Mouse (Mus musculus) monocyte, adult 5-6 weeks (primary cell): ENCODE data around the gene Slc41a1. TPM values are rescaled to one million over a fixed set of nuclear protein-coding genes. Genes with fewer than 3 reads are reported as not detected.

Experiments
- ATAC-seq: fragments of 153-309, 156-312 bp; replicated peaks from 2 replicates; pipeline ENCODE4 v1.8.0; 2017; ENCODE audit warnings: mild to moderate bottlenecking; ENCODE audit not compliant: low TSS enrichment, insufficient number of reproducible peaks, severe bottlenecking, poor library complexity, low FRiP score
- total RNA-seq: library from RNA; stranded (forward); fragments of 200-1000, 200-491, 200-594 nt; gene quantifications from 3 replicates; pipeline ENCODE4 v1.2.3, GENCODE M21; 2017

Gene Slc41a1
- total RNA-seq, 1 experiment from 2014 or later, result 11.8 TPM

GRCm38 (mm10) chr1:131867093-131867945 is 40.0 kb downstream of the Slc41a1 start, which contains the start of gene Rab29:
Gene Rab29 (plus strand): TSS chr1:131867224.
- ATAC-seq, result peak; percentile 95

GRCm38 (mm10) chr1:131867946-131868290 is 40.6 kb downstream of the Slc41a1 start:
- peak; percentile 15; the same call in 1 of the 2 replicates for ATAC-seq

- ATAC-seq, result no peak
Observed at GRCm38 (mm10) chr1:131869561-131869960, 42.3 kb downstream of the Slc41a1 start.

GRCm38 (mm10) chr1:131872856-131873255 is 45.6 kb downstream of the Slc41a1 start:
- no peak for ATAC-seq

- ATAC-seq, result no peak
Observed at GRCm38 (mm10) chr1:131879816-131880215, 52.5 kb downstream of the Slc41a1 start.

GRCm38 (mm10) chr1:131882787-131883186 is 55.5 kb downstream of the Slc41a1 start:
- peak; percentile 53; the same call in 1 of the 2 replicates for ATAC-seq

GRCm38 (mm10) chr1:131886173-131886572 is 58.9 kb downstream of the Slc41a1 start:
- ATAC-seq, result no peak

GRCm38 (mm10) chr1:131886641-131887040 is 59.3 kb downstream of the Slc41a1 start:
- ATAC-seq, result no peak

GRCm38 (mm10) chr1:131890043-131890658 is 62.9 kb downstream of the Slc41a1 start:
- peak; percentile 59 for ATAC-seq

- no peak for ATAC-seq
Observed at GRCm38 (mm10) chr1:131891436-131891835, 64.1 kb downstream of the Slc41a1 start.

Other genes starting within 250 kb of the Slc41a1 start
- gene Avpr1b, start 228.3 kb upstream of the Slc41a1 start, total RNA-seq, result not detected in 3 replicates
- 11.9 to 16.7 TPM (median 13.9 TPM) in 3 replicates for gene Ctse, start 189.2 kb upstream of the Slc41a1 start, total RNA-seq
- 1.4 to 3.7 TPM (median 2.3 TPM) in 3 replicates for gene Rab7b, start 138.8 kb upstream of the Slc41a1 start, total RNA-seq
- gene Slc26a9, start 83.5 kb upstream of the Slc41a1 start, total RNA-seq, result not detected in 3 replicates
- not detected in 3 replicates for gene Pm20d1, start 30.1 kb upstream of the Slc41a1 start, total RNA-seq
- 58.1 to 84.6 TPM (median 62.1 TPM) in 3 replicates for gene Rab29, start 39.7 kb downstream of the Slc41a1 start, total RNA-seq
- gene Nucks1, start 83.0 kb downstream of the Slc41a1 start, total RNA-seq, result 79.3 to 93.1 TPM (median 86.9 TPM) in 3 replicates
- gene Slc45a3, start 135.5 kb downstream of the Slc41a1 start, total RNA-seq, result not detected in 3 replicates
- gene Elk4, start 180.1 kb downstream of the Slc41a1 start, total RNA-seq, result 94.2 to 198 TPM (median 109 TPM) in 3 replicates
- 4.2 to 7.2 TPM (median 5.1 TPM) in 3 replicates for gene Mfsd4a, start 240.6 kb downstream of the Slc41a1 start, total RNA-seq